Comparison of ENCODE assay signal across 35 mouse cellular contexts in the genomic region with DNA sequence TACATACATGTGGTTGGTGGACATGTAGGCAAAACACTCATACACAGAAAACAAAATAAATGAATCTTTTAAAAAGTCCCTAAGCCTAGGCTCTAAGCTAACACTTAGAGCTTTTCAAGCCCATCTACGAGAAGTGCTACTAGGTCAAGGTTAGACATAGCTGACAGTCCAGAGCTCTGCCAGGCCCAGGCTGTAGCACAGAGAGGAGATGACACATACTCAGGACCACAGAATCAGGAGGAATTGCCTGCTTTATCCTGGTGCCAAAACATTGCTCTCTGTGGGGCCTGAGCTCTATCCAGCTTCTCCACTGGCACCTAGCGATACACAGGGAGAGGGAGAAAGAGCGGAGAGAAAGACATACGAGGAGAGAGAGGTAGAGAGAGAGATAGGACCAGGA. TPM values are rescaled to one million over a fixed set of nuclear protein-coding genes. Genes with fewer than 3 reads are reported as not detected.
"Had no signal": no experiment of that assay in that cellular context is flagged by ENCODE, and none has a peak within 500 bp of the region (broad histone marks: within the 10 kb centered on the region; RNA-seq: fewer than 3 reads in every experiment).

No protein-coding gene starts in this region.

- H3K4me1 ChIP-seq: kidney, embryonic 15.5 days; midbrain, embryonic 12.5 days; neural tube, embryonic 13.5 days; stomach, embryonic 15.5 days had no signal

- H3K9me3 ChIP-seq: kidney, embryonic 15.5 days; liver, embryonic 13.5 days; midbrain, embryonic 12.5 days; neural tube, embryonic 13.5 days; stomach, embryonic 15.5 days had no signal

- DNase-seq: kidney, adult 11 months; kidney, adult 8-10 months; kidney, postnatal 10 days; kidney, postnatal 36 days; liver, embryonic 13.5 days; lung, adult 2 months; lung, postnatal 14 days; lung, postnatal 4 days; retina, postnatal 1 day; right cerebral cortex, postnatal 25 days; spleen, adult 18-20 months; thymus, adult 2 months; thymus, postnatal 14 days; thymus, postnatal 4 days had no signal

- H3K27me3 ChIP-seq: kidney, embryonic 15.5 days; liver, embryonic 13.5 days; midbrain, embryonic 12.5 days; neural tube, embryonic 13.5 days; stomach, embryonic 15.5 days had no signal

- H3K4me3 ChIP-seq: kidney, embryonic 15.5 days; left cerebral cortex, adult 2 months; liver, embryonic 13.5 days; midbrain, embryonic 12.5 days; myocyte; neural tube, embryonic 13.5 days; stomach, embryonic 15.5 days had no signal

- H3K27ac ChIP-seq: kidney, embryonic 15.5 days; left cerebral cortex, adult 2 months; liver, embryonic 13.5 days; midbrain, embryonic 12.5 days; neural tube, embryonic 13.5 days had no signal

- H3K36me3 ChIP-seq: kidney, embryonic 15.5 days; liver, embryonic 13.5 days; midbrain, embryonic 12.5 days; neural tube, embryonic 13.5 days; stomach, embryonic 15.5 days had no signal

RNA-seq across cellular contexts. Expression of a gene that starts 2.5 kb away (rescaled TPM):
- total RNA-seq: liver, adult 2 months; megakaryocyte progenitor cell, adult 5-6 weeks; megakaryocyte-erythroid progenitor cell, adult 5-6 weeks; monocyte, adult 5-6 weeks; neutrophil, adult 5-6 weeks had no signal
- polyA plus RNA-seq: limb, embryonic 11.5 days; liver, adult 2 months; midbrain, embryonic 12.5 days; myocyte; neural tube, embryonic 13.5 days had no signal

RNA-seq across cellular contexts. Expression of a gene that starts 30.5 kb away (rescaled TPM):
- total RNA-seq: layer of hippocampus, adult 8-10 months; layer of hippocampus, postnatal 36 days; left cerebral cortex, adult 2 months; left cerebral cortex, postnatal 36 days; liver, adult 2 months; megakaryocyte-erythroid progenitor cell, adult 5-6 weeks; monocyte, adult 5-6 weeks; neutrophil, adult 5-6 weeks had no signal
- polyA plus RNA-seq: liver, adult 2 months; liver, embryonic 13.5 days; liver, embryonic 16.5 days; midbrain, embryonic 12.5 days; myocyte; neural tube, embryonic 13.5 days had no signal

RNA-seq across cellular contexts. Expression of a gene that starts 30.7 kb away (rescaled TPM):
- total RNA-seq: layer of hippocampus, adult 8-10 months; layer of hippocampus, postnatal 10 days; layer of hippocampus, postnatal 36 days; left cerebral cortex, adult 2 months; left cerebral cortex, postnatal 10 days; left cerebral cortex, postnatal 36 days; liver, adult 2 months; megakaryocyte progenitor cell, adult 5-6 weeks; megakaryocyte-erythroid progenitor cell, adult 5-6 weeks; monocyte, adult 5-6 weeks; neutrophil, adult 5-6 weeks had no signal
- polyA plus RNA-seq: kidney, embryonic 15.5 days; limb, embryonic 11.5 days; limb, embryonic 14.5 days; liver, adult 2 months; liver, embryonic 16.5 days; lung, embryonic 16.5 days; midbrain, embryonic 12.5 days; midbrain, embryonic 16.5 days; myocyte; neural tube, embryonic 13.5 days; stomach, embryonic 15.5 days had no signal

RNA-seq across cellular contexts. Expression of a gene that starts 50.4 kb away (rescaled TPM):
- total RNA-seq: layer of hippocampus, adult 8-10 months; layer of hippocampus, postnatal 10 days; layer of hippocampus, postnatal 36 days; left cerebral cortex, adult 2 months; left cerebral cortex, postnatal 10 days; left cerebral cortex, postnatal 36 days; liver, adult 2 months; megakaryocyte progenitor cell, adult 5-6 weeks; megakaryocyte-erythroid progenitor cell, adult 5-6 weeks; monocyte, adult 5-6 weeks; neutrophil, adult 5-6 weeks had no signal
- polyA plus RNA-seq: kidney, embryonic 15.5 days; limb, embryonic 11.5 days; liver, adult 2 months; liver, embryonic 16.5 days; midbrain, embryonic 12.5 days; midbrain, embryonic 16.5 days; myocyte; neural tube, embryonic 13.5 days; stomach, embryonic 15.5 days had no signal
